Mouse (Mus musculus) cortical plate, adult 2 months (tissue): ENCODE measurements around the gene Ywhae.

Source experiments
- CTCF ChIP-seq: fragments of 200-500 bp; IDR thresholded peaks from 2 replicates; pipeline ENCODE4 v1.5.1; 2011; ENCODE audit warnings: mild to moderate bottlenecking, control low read depth, low read length; ENCODE audit not compliant: insufficient read depth; ENCODE audit errors: extremely low read depth
- POLR2A ChIP-seq: fragments of 200-500 bp; IDR thresholded peaks from 2 replicates; pipeline ENCODE4 v1.6.1; 2011; ENCODE audit warnings: mild to moderate bottlenecking, low read length, control low read depth; ENCODE audit not compliant: insufficient read depth; ENCODE audit errors: extremely low read depth

DNA sequence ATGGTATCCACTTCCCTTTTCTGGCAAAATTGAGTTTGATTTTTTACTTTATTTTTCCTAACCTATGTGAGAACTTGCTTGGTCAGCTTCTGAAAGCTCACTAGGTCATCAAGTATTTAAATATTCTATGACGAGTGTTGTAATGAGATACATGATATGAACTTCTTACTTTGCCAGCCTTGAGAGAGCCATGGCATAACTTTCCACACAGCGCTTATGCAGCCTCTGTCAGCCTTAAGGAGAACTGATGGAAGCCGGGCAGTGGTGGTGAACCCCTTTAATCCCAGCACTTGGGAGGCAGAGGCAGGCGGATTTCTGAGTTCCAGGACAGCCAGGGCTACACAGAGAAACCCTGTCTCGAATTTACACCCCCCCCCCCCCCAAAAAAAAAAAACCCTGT, 28.1 kb downstream of the Ywhae start:
- no peak for TF ChIP-seq CTCF
- no peak for TF ChIP-seq POLR2A
